Mouse (Mus musculus) frontal cortex, adult (tissue): ENCODE results near the gene Qser1.
"Not testable (repeated sequence)": the region's sequence is repeated elsewhere in the genome, so short reads cannot be mapped to it uniquely, and the experiment has no call there.

ENCODE experiments used
- ATAC-seq: cut with Nextera tagmentation; 2 replicates; pipeline ENCODE4 v1.9.2; 2017; ENCODE audit warnings: mild to moderate bottlenecking, moderate library complexity, mixed read lengths; ENCODE audit not compliant: low TSS enrichment

Qser1 gene

DNA sequence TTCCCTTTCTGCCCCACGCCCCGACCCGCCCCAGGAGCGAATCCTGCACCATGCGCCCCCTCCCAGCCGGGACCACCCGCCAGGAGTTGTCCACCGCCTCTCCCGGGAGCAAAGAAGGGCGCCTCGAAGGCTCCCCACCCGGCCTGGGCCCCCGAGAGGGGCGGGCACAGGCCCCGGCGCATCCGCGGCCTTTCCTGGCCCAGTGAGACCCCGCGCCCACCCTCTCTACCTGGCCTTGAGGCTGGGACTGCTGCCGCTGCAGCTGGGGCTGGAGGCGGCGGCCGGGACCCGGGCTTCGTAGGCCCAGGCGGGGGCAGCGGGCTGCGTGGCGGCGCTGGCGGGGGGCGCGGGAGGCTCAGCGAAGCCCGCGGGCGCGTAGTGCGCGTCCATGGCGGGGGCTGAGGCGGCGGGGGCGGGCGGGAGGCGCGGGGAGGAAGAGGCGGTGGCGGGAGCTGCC lies at the start of gene Qser1:
Qser1 (minus strand) TSS at position 390 of the 457 bp plus-strand sequence.
- peak; percentile 6 for ATAC-seq

DNA sequence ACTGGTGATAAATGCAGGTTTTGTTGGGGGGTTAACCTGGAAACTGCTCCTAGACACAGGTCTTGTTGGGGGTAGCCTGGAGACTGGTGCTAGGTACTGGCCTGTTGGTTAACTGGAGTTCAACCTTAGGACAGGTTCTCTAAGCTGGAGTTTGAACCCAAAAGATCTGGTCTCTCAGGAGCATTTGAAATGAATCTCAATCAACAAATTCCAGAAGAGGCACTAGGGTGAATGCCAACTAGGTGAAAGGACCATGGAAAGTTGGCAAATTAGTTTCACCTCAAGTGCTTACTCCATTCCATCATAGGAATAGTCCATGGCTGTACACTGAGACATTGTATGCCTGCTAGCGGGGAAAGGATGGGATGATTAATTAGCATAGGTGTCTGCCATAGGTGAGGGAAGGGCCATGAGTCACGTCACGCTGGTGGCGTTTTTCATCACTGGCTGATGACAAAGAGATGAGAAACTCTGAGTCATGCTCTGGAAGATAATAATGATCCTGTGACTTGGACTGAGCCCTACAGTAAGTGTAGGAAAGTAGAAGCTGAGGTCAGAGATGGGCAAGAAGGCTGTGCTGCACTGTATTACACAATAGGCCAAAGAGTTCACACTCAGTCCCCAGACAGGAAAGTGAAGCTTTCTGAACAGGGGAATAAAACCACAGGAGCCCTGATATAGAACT lies 47.8 kb upstream of the Qser1 start:
- no peak for ATAC-seq

DNA sequence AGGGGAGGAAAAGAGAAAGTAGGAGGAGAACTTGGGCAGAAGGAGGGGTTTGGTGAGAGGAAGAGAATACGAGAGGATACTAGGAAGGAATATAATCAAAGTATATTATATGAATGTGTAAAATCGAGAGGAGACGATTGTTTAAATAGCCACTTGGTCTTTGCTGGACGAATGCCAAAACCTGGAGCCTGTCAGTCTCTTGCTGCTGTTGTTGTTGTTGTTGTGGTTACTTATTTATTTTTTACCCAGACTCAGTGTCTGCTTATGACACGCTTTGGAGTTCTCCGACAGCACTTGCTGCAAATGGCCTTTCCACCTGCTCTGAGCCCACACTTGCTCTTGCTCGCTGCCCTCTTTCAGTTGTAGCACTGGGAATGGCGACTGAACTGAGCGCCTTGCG lies 43.9 kb upstream of the Qser1 start:
- ATAC-seq: no peak

GRCm38 (mm10) chr2:104859060-104859459 lies 42.5 kb upstream of the Qser1 start:
- no peak for ATAC-seq

- ATAC-seq: not testable (repeated sequence)
Measured at GRCm38 (mm10) chr2:104858083-104858482, 41.5 kb upstream of the Qser1 start.

DNA sequence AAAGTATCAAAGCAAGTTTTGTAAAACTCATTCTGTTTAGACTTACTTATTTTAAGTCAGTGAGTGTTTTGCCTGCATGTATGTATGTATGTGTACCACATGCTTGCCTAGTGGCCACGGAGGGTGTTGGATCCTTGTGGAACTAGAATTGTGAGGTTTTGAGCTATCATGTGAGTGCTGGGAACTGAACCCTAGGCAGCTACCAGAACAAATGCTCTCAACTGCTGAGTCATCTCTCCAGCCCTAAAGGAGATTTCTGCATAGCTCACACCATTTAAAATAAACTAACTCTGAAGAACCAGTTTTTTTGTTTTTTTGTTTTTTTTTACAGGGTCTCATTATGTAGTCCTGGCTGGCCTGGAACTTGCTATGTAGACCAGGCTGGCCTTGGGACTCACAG lies 39.7 kb upstream of the Qser1 start:
- no peak for ATAC-seq

GRCm38 (mm10) chr2:104855732-104856131 lies 39.2 kb upstream of the Qser1 start:
- no peak for ATAC-seq

DNA sequence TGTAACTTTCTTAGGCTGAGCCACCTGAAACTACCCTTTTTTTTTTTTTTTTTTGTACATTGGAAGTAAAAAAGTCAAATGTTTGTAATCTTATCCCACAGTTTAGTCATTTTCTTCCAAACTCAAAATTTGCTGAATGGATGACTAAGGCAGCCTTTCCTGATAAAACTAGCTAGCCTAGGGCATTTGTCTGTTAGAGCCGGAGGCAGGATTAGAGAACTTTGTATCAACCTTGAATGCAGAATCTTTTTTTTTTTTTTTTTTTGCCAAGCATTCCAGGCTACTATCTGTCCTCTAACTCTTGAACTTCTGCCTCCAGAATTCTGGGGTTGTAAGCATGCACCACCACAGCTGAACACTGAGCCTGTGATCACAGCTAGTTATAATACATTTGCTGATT lies 38.3 kb upstream of the Qser1 start:
- ATAC-seq: no peak

GRCm38 (mm10) chr2:104852546-104852945 lies 36.0 kb upstream of the Qser1 start:
- no peak for ATAC-seq

- ATAC-seq: no peak
Measured at GRCm38 (mm10) chr2:104851686-104852085, 35.1 kb upstream of the Qser1 start.

- no peak for ATAC-seq
Measured at GRCm38 (mm10) chr2:104849991-104850359, 33.4 kb upstream of the Qser1 start.

DNA sequence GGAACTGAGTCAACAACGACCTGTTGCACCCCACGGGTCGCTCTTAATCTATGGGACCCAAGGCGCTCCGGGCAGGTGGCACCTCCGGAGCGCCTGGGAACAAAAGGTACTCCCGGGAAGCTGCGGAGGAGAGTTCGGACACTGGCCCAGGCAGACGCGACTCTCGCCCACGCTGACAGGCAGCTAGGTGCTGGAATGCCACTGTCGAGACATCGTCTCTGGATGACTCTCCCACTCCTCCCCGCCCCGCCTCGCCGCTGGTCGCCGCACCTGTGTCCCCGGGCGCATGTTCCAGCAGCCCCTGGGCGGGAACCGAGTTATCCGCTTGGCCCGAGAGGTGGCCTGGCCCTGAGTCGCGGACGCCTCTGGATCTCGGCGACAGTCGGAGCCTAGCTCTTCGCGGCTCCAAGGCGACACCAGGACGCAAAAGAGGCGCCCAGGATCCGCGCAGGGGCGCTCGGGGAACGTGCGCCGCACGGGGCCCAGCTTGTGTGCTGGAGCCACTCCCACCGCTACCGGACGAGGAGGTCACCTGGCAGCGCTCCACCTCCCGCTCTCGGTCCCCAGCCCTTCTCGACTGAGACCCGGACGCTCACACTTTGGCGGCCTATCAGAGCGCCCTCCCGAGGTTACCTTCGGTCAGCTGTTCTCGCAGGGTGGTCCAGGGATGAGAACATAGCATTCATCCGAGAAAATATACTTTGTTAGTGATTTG lies 32.9 kb upstream of the Qser1 start, which contains the start of gene Prrg4:
Prrg4 (minus strand) TSS at position 601 of the 715 bp plus-strand sequence.
- ATAC-seq: peak; percentile 78

GRCm38 (mm10) chr2:104848235-104849161 lies 31.9 kb upstream of the Qser1 start:
- 0 out of 2 replicates have a peak, but pooled peaks have one; percentile 27 for ATAC-seq

- ATAC-seq: no peak; the same call in 1 of the 2 replicates
Measured at GRCm38 (mm10) chr2:104847645-104848044, 31.1 kb upstream of the Qser1 start.

DNA sequence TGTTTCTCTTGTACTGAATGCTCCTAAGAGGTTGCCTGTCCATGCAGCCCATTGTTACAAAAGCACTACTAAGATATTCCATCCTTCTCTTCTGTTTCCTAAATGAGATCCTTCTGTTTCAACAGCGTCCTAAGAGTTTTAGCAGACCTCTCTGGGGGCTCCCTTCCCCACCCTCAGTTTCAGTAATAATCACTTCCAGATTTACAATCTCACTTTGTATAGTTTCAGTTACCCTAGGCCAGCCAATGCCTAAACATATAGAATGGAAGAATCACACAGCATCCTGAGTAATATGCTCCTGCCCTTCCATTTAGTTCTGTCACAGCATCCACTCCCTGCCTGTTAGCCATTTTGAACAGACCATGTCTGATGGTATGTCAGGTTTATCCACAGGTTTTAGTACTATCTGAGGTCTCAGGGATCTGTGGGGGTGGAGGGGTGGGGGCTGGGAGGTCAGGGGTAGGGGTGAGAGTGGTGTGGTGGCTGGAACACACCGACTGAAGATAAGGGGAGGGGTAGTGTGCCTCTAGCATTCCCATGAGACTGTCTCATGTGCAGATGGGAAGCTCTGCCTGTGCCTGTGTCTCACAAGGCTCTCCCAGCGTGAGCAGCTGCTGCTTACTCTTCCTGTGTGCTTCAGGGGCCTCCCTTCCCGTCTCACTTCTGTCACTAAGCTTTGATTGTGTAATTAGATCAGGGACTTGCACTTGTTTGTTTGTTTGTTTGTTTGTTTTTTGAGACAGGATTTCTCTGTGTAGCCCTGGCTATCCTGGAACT lies 30.3 kb upstream of the Qser1 start:
- ATAC-seq: no peak

- ATAC-seq: no peak
Measured at GRCm38 (mm10) chr2:104842559-104842958, 26.0 kb upstream of the Qser1 start.

GRCm38 (mm10) chr2:104841736-104842135 lies 25.2 kb upstream of the Qser1 start:
- no peak for ATAC-seq

- no peak for ATAC-seq
Measured at GRCm38 (mm10) chr2:104840974-104841373, 24.4 kb upstream of the Qser1 start.

- ATAC-seq: no peak
Measured at GRCm38 (mm10) chr2:104832486-104832885, 15.9 kb upstream of the Qser1 start.

DNA sequence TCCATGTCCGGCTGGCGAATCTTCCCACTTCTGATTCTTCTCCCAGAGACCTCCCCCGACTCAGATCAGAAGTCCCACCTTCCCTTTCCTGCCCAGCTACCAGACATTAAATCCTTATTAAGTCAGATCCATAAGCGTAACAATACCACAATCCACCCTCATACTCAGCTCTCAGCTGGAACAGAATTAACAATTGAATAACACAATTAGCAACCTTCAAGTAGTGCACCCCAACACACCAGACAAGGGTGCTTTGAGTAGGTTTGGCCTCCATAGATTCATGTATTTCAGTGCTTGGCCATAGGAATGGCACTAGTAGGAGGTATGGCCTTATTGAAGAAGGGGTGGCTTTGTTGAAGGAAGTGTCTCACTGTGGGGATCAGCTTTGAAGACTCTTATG lies 9.6 kb upstream of the Qser1 start:
- no peak for ATAC-seq

DNA sequence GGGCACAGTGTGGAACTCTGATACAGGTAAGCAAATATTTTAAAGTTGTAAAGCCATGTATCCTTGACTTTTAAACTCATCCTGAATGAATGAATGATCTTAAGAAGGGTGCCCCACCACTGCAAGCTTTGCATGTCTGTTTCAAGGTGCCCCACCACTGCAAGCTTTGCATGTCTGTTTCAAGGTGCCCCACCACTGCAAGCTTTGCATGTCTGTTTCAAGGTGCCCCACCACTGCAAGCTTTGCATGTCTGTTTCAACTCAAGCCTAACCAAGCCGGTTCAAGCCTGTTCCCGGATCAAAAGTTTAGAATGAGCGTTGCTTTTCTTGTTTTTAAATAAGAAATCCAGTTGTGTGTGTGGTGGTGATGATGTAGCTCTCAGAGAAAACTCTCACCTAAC lies 2.2 kb upstream of the Qser1 start:
- ATAC-seq: not testable (repeated sequence)
